Mouse (Mus musculus): ENCODE measurements around the gene Nyap1.
A peak's percentile ranks its signal among the peaks of the same experiment; 100 is the strongest.

The Nyap1 gene

GRCm38 (mm10) chr5:137742836-137743235, 1.4 kb upstream of the Nyap1 start:
- DNase-seq: no peak

GRCm38 (mm10) chr5:137742048-137742447, 641 bp upstream of the Nyap1 start:
- DNase-seq: no peak

- no peak for DNase-seq
These were observed 901 bp downstream of the Nyap1 start for GRCm38 (mm10) chr5:137740506-137740905.

- DNase-seq: no peak
These were observed 1.9 kb downstream of the Nyap1 start for GRCm38 (mm10) chr5:137739471-137739870.

- DNase-seq: no peak
These were observed 2.9 kb downstream of the Nyap1 start for GRCm38 (mm10) chr5:137738516-137738915.

- DNase-seq: no peak
These were observed 3.9 kb downstream of the Nyap1 start for GRCm38 (mm10) chr5:137737400-137737940.

GRCm38 (mm10) chr5:137734289-137735061, 6.9 kb downstream of the Nyap1 start:
- DNase-seq: no peak

GRCm38 (mm10) chr5:137733638-137734288, 7.6 kb downstream of the Nyap1 start:
- no peak for DNase-seq

- DNase-seq: no peak
These were observed 14.6 kb downstream of the Nyap1 start for GRCm38 (mm10) chr5:137726767-137727166.

- no peak for DNase-seq
These were observed 17.6 kb downstream of the Nyap1 start for GRCm38 (mm10) chr5:137723840-137724239.

- DNase-seq: peak; percentile 37 to 49
These were observed 20.7 kb downstream of the Nyap1 start for GRCm38 (mm10) chr5:137720558-137721164.

GRCm38 (mm10) chr5:137719088-137719487, 22.3 kb downstream of the Nyap1 start:
- DNase-seq: no peak

- DNase-seq: peak; percentile 61 to 64
These were observed 23.2 kb downstream of the Nyap1 start for GRCm38 (mm10) chr5:137718020-137718790.

GRCm38 (mm10) chr5:137715685-137716084, 25.7 kb downstream of the Nyap1 start:
- no peak for DNase-seq

- no peak for DNase-seq
These were observed 28.0 kb downstream of the Nyap1 start for GRCm38 (mm10) chr5:137713454-137713853.

GRCm38 (mm10) chr5:137706913-137707633, 34.3 kb downstream of the Nyap1 start:
- peak; percentile 83 to 85 for DNase-seq

GRCm38 (mm10) chr5:137705242-137705641, 36.2 kb downstream of the Nyap1 start:
- DNase-seq: peak; percentile 14

- no peak for DNase-seq
These were observed 41.6 kb downstream of the Nyap1 start for GRCm38 (mm10) chr5:137699850-137700249.

GRCm38 (mm10) chr5:137699080-137699479, 42.3 kb downstream of the Nyap1 start:
- no peak for DNase-seq

GRCm38 (mm10) chr5:137695930-137696329, 45.5 kb downstream of the Nyap1 start:
- no peak for DNase-seq

GRCm38 (mm10) chr5:137694796-137695195, 46.6 kb downstream of the Nyap1 start:
- DNase-seq: no peak

GRCm38 (mm10) chr5:137691881-137692280, 49.5 kb downstream of the Nyap1 start:
- DNase-seq: no peak
